Mouse (Mus musculus): ENCODE measurements around the gene Gpr153.

DNA sequence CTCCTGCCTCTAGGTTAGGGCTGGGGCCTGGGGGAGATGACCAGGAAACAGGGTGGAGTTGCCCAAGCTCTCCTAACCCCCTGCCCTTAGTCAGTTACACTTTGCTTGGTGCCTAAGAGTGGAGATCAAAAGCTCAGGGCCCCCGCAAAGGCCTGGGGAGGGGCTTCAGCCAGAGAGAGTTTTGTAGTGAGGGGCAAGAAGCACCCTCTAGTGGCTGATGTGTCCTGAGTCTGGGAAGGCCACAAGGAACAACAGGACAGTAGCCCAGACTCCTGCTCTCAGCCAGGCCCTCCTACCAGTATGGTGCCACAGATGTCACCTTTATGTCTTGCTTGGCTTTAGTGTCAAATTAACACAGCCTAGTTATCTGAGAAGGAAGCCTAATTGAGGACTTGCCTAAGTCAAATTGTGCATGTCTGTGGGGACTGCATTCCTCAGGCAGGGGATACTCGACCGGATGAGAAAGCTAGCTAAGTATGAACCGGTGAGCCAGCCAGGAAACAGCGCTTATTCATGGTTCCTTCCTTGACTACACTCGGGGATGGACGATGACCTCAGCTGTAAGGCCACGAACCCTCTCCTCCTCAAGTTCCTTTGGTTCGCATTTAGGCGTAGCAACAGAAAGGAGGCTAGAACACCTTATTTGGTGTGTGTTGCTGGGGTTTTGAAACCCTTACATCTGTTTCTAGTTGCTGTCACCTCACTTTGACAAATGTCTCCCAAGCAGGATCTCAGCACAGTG, 20.3 kb downstream of the Gpr153 start:
- TF ChIP-seq MAFK (IDR thresholded peaks at IDR 0.05; ENCODE audit: insufficient read depth, low read depth, low read length) (no peak), CHD2 (IDR thresholded peaks at IDR 0.05; ENCODE audit: low read depth, low read length) (no peak), ZC3H11A (IDR thresholded peaks at IDR 0.05; ENCODE audit: borderline replicate concordance, low read depth, low read length) (no peak)
